8 mouse cellular contexts compared by ENCODE assay signal in genomic region chr12:11196142-11196597, GRCm38 (mm10). TPM values are rescaled to one million over a fixed set of nuclear protein-coding genes. Genes with fewer than 3 reads are reported as not detected.
DNase-seq lines count a peak whose midpoint lies in the region; ATAC-seq and TF ChIP-seq lines count a peak whose summit lies in the region.

No protein-coding gene starts in this region.

- ATAC-seq in forebrain, embryonic 14.5 days = peak; percentile 89
- ATAC-seq in liver, postnatal 0 days = 0 out of 2 replicates have a peak, but pooled peaks have one; percentile 44
- ATAC-seq in neural tube, embryonic 13.5 days (ENCODE audit: low read depth) = peak; percentile 77
- ATAC-seq in stomach, postnatal 0 days (ENCODE audit: low FRiP score, low TSS enrichment) = peak; percentile 70

- peak; percentile 87 for DNase-seq in CD4-positive, CD25-positive, alpha-beta regulatory T cell, adult 2 months (ENCODE audit: low read depth, low spot score)
- peak; percentile 50 for DNase-seq in forebrain, embryonic 14.5 days (ENCODE audit: low spot score)
- DNase-seq in heart, postnatal 10 days = peak; percentile 85 to 89
- peak; percentile 60 to 83 for DNase-seq in kidney, postnatal 36 days
- peak; percentile 74 for DNase-seq in liver, postnatal 0 days
- DNase-seq in stomach, postnatal 0 days (ENCODE audit: low spot score) = peak; percentile 70

- no peaks in the 10 kb centered on the region for H3K27me3 ChIP-seq in forebrain, embryonic 14.5 days (replicated peaks; ENCODE audit: control insufficient read depth, insufficient read depth, low read length)
- no peaks in the 10 kb centered on the region for H3K27me3 ChIP-seq in liver, postnatal 0 days (ENCODE audit: insufficient read depth, low read length)
- H3K27me3 ChIP-seq in neural tube, embryonic 13.5 days = no peaks in the 10 kb centered on the region
- H3K27me3 ChIP-seq in stomach, postnatal 0 days (ENCODE audit: control insufficient read depth, insufficient read depth, low read length) = no peaks in the 10 kb centered on the region

- H3K36me3 ChIP-seq in forebrain, embryonic 14.5 days (ENCODE audit: control insufficient read depth, insufficient read depth, low read length) = no peaks in the 10 kb centered on the region
- no peaks in the 10 kb centered on the region for H3K36me3 ChIP-seq in liver, postnatal 0 days (replicated peaks; ENCODE audit: insufficient read depth, low read length)
- no peaks in the 10 kb centered on the region for H3K36me3 ChIP-seq in neural tube, embryonic 13.5 days
- no peaks in the 10 kb centered on the region for H3K36me3 ChIP-seq in stomach, postnatal 0 days (ENCODE audit: control insufficient read depth, insufficient read depth, low read length)

- H3K9me3 ChIP-seq in forebrain, embryonic 14.5 days (replicated peaks; ENCODE audit: control insufficient read depth, low read length) = no peaks in the 10 kb centered on the region
- no peaks in the 10 kb centered on the region for H3K9me3 ChIP-seq in liver, postnatal 0 days (ENCODE audit: low read length)
- no peaks in the 10 kb centered on the region for H3K9me3 ChIP-seq in neural tube, embryonic 13.5 days
- H3K9me3 ChIP-seq in stomach, postnatal 0 days (ENCODE audit: control insufficient read depth, low read length) = no peaks in the 10 kb centered on the region

- intact Hi-C loops in heart, postnatal 10 days (cut with DNase I) = loop anchor here (5.0 kb wide), 3 partner anchors 91 to 951 kb away; no protein-coding TSS in a partner anchor

- no peak for TF ChIP-seq EP300 in liver, postnatal 0 days (IDR thresholded peaks at IDR 0.05; ENCODE audit: low read depth)
- no peak for TF ChIP-seq EP300 in stomach, postnatal 0 days (optimal IDR thresholded peaks at IDR 0.05)

- no peak overlapping the region for H3K9ac ChIP-seq in forebrain, embryonic 14.5 days (ENCODE audit: low read length)
- no peak overlapping the region for H3K9ac ChIP-seq in liver, postnatal 0 days (replicated peaks)
- H3K9ac ChIP-seq in neural tube, embryonic 13.5 days = peak overlapping the region; percentile 52
- no peak overlapping the region for H3K9ac ChIP-seq in stomach, postnatal 0 days (ENCODE audit: low read length)

- 9% methylated on average over 18 of the region's 19 CpGs for WGBS in forebrain, embryonic 14.5 days
- 7% methylated on average over 17 of the region's 19 CpGs for WGBS in liver, postnatal 0 days (ENCODE audit: insufficient replicate concordance)
- 13% methylated on average over 18 of the region's 19 CpGs for WGBS in neural tube, embryonic 13.5 days
- 7% methylated on average over 16 of the region's 19 CpGs for WGBS in stomach, postnatal 0 days

- H3K27ac ChIP-seq in brown adipose tissue, adult 24 weeks (replicated peaks; ENCODE audit: low read depth, low read length) = peak overlapping the region; percentile 62
- no peak overlapping the region for H3K27ac ChIP-seq in forebrain, embryonic 14.5 days (ENCODE audit: low read depth, low read length)
- no peak overlapping the region for H3K27ac ChIP-seq in liver, postnatal 0 days (ENCODE audit: low read depth)
- no peak overlapping the region for H3K27ac ChIP-seq in neural tube, embryonic 13.5 days (replicated peaks)
- no peak overlapping the region for H3K27ac ChIP-seq in stomach, postnatal 0 days (replicated peaks)

- H3K4me3 ChIP-seq in brown adipose tissue, adult 24 weeks (ENCODE audit: insufficient read depth, low read depth, low read length) = peak overlapping the region; percentile 24; the same call in 1 of the 2 replicates
- no peak overlapping the region for H3K4me3 ChIP-seq in forebrain, embryonic 14.5 days (ENCODE audit: low read depth, low read length)
- no peak overlapping the region for H3K4me3 ChIP-seq in liver, postnatal 0 days (ENCODE audit: low read depth, low read length)
- no peak overlapping the region for H3K4me3 ChIP-seq in neural tube, embryonic 13.5 days
- no peak overlapping the region for H3K4me3 ChIP-seq in stomach, postnatal 0 days (ENCODE audit: low read depth, low read length)

- no peaks in the 10 kb centered on the region for H3K4me1 ChIP-seq in brown adipose tissue, adult 24 weeks (ENCODE audit: control insufficient read depth, insufficient read depth, insufficient read length, low read length)
- no peaks in the 10 kb centered on the region for H3K4me1 ChIP-seq in forebrain, embryonic 14.5 days (ENCODE audit: control insufficient read depth, insufficient read depth, low read length)
- H3K4me1 ChIP-seq in liver, postnatal 0 days (ENCODE audit: insufficient read depth) = no peaks in the 10 kb centered on the region
- H3K4me1 ChIP-seq in neural tube, embryonic 13.5 days (replicated peaks) = peaks cover 6% of the 10 kb centered on the region; the same call in 1 of the 2 replicates
- 0 out of 2 replicates have a peak, but pooled peaks cover 2% of the 10 kb centered on the region for H3K4me1 ChIP-seq in stomach, postnatal 0 days (replicated peaks; ENCODE audit: control insufficient read depth, insufficient read depth)

- TF ChIP-seq CTCF in liver, postnatal 0 days (IDR thresholded peaks at IDR 0.05; ENCODE audit: low read depth) = peak; percentile 90
- TF ChIP-seq CTCF in stomach, postnatal 0 days (IDR thresholded peaks at IDR 0.05; ENCODE audit: low read depth) = peak; percentile 92

- peak overlapping the region; percentile 37 for H3K4me2 ChIP-seq in forebrain, embryonic 14.5 days (ENCODE audit: low read length)
- H3K4me2 ChIP-seq in liver, postnatal 0 days (ENCODE audit: low read depth, low read length) = peak overlapping the region; percentile 51
- peak overlapping the region; percentile 45 for H3K4me2 ChIP-seq in neural tube, embryonic 13.5 days
- H3K4me2 ChIP-seq in stomach, postnatal 0 days (replicated peaks; ENCODE audit: low read depth) = peak overlapping the region; percentile 51

RNA-seq across cellular contexts. Expression of gene Msgn1, which starts 12.6 kb away (rescaled TPM):
- not detected in 2 replicates for polyA plus RNA-seq in brown adipose tissue, adult 24 weeks (2012; ENCODE audit: insufficient read depth, insufficient read length, missing spikeins)
- polyA plus RNA-seq in forebrain, embryonic 14.5 days (2014; fragmentation: Nextera tagmentation; extraction: Ambion mirVana) = not detected in 2 replicates
- not detected for total RNA-seq in heart, postnatal 10 days (2021)
- not detected in 2 replicates for polyA plus RNA-seq in liver, postnatal 0 days (2015; fragmentation: Nextera tagmentation; extraction: Ambion mirVana)
- polyA plus RNA-seq in neural tube, embryonic 13.5 days (2015; fragmentation: Nextera tagmentation; extraction: Ambion mirVana) = not detected in 2 replicates
- polyA plus RNA-seq in stomach, postnatal 0 days (2015; fragmentation: Nextera tagmentation; extraction: Ambion mirVana) = not detected in 2 replicates

RNA-seq across cellular contexts. Expression of gene Kcns3, which starts 45.3 kb away (rescaled TPM):
- polyA plus RNA-seq in brown adipose tissue, adult 24 weeks (2012; ENCODE audit: insufficient read depth, insufficient read length, missing spikeins) = 9.7 and 11.2 TPM in 2 replicates
- polyA plus RNA-seq in forebrain, embryonic 14.5 days (2014; fragmentation: Nextera tagmentation; extraction: Ambion mirVana) = 0.36 and 0.63 TPM in 2 replicates
- under 1 TPM; 0.22 to 0.57 TPM for total RNA-seq in heart, postnatal 10 days (2021)
- polyA plus RNA-seq in liver, postnatal 0 days (2015; fragmentation: Nextera tagmentation; extraction: Ambion mirVana) = 0.08 TPM in 1 of 2 replicates, not detected in the other
- 0.55 and 1.2 TPM in 2 replicates for polyA plus RNA-seq in neural tube, embryonic 13.5 days (2015; fragmentation: Nextera tagmentation; extraction: Ambion mirVana)
- polyA plus RNA-seq in stomach, postnatal 0 days (2015; fragmentation: Nextera tagmentation; extraction: Ambion mirVana) = 6.1 and 6.7 TPM in 2 replicates
